ENCODE assay signal across 1 mouse cellular context in genomic region chr10:120162840-120163239, GRCm38 (mm10).
TF ChIP-seq lines count a peak whose summit lies in the region.

No protein-coding gene starts in this region.

TF ChIP-seq in CH12.LX, 34 proteins besides CTCF, POLR2A, EP300 and RAD21:
- TF ChIP-seq UBTF (IDR thresholded peaks at IDR 0.05; ENCODE audit: low read depth, low read length) (no peak), ELF1 (IDR thresholded peaks at IDR 0.05; ENCODE audit: low read depth, low read length) (0 out of 2 replicates have a peak, but pooled peaks have one; percentile 13), MXI1 (IDR thresholded peaks at IDR 0.05; ENCODE audit: low read depth, low read length) (no peak), USF2 (conservative IDR thresholded peaks at IDR 0.05; ENCODE audit: low read depth, low read length) (no peak), MYC (IDR thresholded peaks at IDR 0.05; ENCODE audit: low read depth, low read length) (no peak), USF1 (IDR thresholded peaks at IDR 0.05; ENCODE audit: low read depth, low read length) (no peak), CHD1 (IDR thresholded peaks at IDR 0.05; ENCODE audit: low read depth, low read length) (0 out of 2 replicates have a peak, but pooled peaks have one; percentile 50), ZMIZ1 (IDR thresholded peaks at IDR 0.05; ENCODE audit: low read depth, low read length) (no peak), TBP (conservative IDR thresholded peaks at IDR 0.05; ENCODE audit: low read depth, low read length) (no peak), MEF2A (IDR thresholded peaks at IDR 0.05; ENCODE audit: borderline replicate concordance, low read depth, low read length) (no peak), IRF4 (IDR thresholded peaks at IDR 0.05; ENCODE audit: low read depth, low read length) (no peak; the same call in 1 of the 2 replicates)
